Mouse (Mus musculus): ENCODE data around the gene Slc28a3.

The Slc28a3 gene

DNA sequence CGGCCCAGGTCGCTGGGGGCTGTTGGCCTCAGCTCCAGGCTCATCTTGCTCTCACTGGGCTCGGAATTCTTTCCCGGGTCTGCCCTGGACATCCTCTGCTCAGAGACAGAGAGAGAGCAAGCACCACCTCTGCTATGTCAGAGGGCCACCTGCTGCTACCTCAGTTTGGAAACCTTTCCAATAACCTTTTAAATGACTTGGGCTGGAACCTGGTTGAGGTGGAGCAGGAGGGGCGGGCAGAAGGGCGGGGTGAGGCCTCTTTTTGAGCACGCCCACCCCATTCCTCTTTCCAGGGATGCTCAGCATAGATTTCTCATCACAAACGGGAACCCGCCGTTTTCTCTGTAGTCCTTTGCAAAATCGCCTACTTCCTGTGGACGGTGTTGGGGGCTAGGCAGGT is at the start of gene Slc28a3:
Gene Slc28a3 (minus strand): TSS at position 162 of the 400 bp plus-strand sequence.
- no peak for DNase-seq (ENCODE audit: low read depth, low spot score)

DNA sequence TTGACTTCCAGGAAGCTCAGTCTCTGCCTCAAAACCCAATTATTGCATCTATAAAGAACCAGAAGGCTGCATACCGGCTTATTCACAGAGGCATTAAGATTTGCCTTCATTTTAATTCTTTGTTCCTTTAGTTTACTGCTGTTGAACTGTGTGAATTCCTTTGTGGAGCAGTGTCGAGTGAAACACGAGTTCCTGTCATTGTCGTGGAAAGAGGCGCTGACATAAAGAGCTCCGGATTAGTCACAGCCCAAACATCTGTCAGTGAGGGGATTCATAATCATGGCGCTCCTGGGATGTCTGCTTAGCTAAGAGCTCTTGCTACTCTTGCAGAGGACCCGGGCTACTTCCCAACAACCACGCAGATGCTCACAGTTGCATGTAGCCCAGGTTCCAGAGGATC is 47.3 kb upstream of the Slc28a3 start:
- DNase-seq (ENCODE audit: low read depth, low spot score): no peak

DNA sequence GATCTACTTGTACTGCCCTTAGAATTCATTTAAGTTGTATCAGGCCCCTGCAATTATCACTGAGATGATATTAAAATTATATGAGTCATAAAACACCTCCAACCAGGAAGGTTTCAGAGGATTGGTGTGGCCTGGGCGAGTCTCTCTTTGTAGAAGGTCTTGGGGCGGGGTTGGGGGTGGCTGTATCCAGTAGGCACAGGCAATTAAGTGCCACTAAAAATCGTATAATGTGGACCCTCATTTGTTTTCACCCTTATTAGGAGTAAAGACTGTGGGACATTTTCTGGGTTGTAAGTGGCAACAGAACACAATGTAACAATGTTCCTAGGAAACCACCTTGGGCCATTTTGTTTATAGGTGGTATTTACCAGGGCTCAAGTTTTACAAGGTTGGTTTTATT is 46.2 kb upstream of the Slc28a3 start:
- DNase-seq (ENCODE audit: low read depth, low spot score): no peak

DNA sequence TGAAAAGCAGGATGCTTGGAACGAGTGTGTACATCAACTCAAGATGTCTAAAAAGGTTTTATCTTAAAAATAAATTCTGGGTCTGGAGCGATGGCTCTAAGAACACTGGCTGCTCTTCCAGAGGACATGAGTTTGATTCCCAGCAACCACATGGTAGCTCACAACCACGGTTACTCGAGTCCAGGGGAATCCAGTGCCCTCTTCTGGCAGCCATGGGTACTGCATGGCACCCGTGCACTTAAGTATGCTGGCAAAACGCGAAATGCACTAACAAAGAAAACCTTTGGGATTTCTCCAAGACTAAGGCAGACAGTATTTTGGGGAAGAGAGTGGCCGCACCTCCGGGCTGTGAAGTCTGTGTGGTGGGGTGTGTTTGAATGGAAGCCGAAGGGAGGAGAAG is 44.9 kb upstream of the Slc28a3 start:
- DNase-seq (ENCODE audit: low read depth, low spot score): peak; percentile 3

- peak; percentile 44 for DNase-seq (ENCODE audit: low read depth, low spot score)
Observed at GRCm38 (mm10) chr13:58640330-58640729, 29.7 kb upstream of the Slc28a3 start.

DNA sequence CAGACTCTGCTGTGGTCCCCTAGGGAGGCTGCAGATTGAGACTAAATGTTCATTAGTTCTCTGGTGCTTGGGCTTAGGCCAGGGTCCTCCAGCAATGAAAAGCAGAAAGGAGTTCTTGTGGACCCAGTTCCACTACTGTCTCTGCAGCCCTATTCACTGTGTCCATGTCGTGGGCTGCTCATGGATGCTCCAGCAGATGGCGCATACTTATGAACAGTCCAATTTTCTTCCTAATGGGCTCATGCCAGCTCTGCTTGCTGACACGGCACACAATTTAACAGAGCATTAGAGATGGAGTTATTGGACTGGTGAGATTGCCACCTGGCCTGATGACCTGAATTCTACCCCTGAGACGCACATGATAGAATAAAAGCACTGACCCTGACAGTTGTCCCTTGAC is 28.3 kb upstream of the Slc28a3 start:
- DNase-seq (ENCODE audit: low read depth, low spot score): peak; percentile 3

DNA sequence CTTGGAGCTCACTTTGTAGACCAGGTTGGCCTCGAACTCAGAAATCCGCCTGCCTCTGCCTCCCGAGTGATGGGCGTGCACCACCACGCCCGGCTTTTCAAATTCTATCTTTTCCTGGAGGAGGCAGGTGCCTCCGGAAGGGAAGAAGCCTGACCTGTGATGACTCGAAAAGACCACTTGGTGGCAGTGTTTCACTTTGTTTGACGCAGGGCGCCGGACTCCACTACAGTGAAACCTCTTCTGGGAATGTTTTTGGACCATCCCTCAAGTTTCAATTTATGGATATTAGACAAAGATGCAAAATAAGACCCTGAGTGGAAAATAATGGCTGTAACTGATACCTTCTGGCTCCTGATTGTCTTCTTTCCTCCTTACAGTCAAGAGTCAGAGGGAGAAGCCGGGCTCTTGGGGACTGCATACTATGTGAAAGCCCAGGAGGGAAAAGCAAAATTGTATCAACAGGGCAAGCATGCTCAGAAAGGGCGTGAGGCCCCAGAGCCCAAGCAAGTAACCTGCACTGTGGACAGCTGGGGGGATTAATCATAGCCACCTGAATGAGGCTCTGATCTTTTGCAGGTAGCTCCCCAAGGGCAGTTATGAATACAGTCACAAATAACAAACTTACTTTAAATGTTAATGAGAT is 26.8 kb upstream of the Slc28a3 start:
- DNase-seq (ENCODE audit: low read depth, low spot score): peak; percentile 50

- no peak for DNase-seq (ENCODE audit: low read depth, low spot score)
Observed at GRCm38 (mm10) chr13:58633887-58634286, 23.2 kb upstream of the Slc28a3 start.

- DNase-seq (ENCODE audit: low read depth, low spot score): no peak
Observed at GRCm38 (mm10) chr13:58630756-58631155, 20.1 kb upstream of the Slc28a3 start.

DNA sequence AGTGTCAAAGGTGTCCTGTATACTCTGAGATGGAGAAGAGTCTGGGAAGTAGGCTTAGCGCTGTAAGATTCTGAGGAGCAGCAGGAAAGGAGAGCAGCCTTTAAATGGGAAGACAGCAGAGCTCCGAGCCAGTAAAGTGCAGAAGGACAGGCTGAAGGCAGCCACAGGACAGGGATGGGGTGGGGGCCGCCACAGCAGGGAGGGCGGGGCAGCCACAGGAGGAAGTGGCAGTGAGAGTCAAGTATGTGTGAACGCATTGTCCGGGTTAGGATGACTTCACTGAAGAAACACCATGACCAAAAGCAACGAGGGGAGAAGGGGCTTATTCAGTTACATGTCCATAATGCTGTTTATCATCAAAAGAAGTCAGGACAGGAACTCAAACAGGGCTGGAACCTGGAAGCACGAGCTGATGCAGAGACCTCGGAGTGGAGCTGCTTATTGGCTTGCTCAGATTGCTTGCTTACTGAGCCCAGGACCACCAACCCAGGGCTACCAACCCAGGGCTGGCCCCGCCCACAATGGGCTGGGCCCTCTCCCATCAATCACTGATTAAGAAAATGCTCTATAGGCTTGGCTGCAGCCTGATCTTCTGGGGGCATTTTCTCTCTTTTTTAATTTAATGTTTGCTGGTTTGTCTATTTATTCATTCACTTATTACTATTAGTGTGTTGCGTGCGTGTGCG is 18.8 kb upstream of the Slc28a3 start:
- no peak for DNase-seq (ENCODE audit: low read depth, low spot score)

DNA sequence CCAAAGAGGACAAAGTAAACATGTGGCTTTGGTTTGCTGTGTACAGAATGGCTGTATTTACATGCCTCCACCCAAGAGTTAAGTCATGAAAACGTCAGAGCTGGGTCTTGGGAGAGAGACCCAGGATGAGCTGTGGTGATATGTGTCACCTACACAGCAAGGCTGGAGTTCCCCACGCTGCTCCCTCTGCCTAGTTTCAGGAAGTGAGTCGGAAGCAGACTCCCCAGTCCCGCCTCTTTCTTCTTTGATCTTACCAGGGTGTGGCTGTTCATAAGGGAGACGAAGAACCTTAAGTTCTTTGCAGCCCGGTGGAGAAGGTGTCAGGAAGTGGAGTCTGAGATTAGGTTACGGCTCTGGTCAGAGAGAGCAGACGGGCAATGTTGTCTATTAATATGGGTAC is 12.0 kb upstream of the Slc28a3 start:
- DNase-seq (ENCODE audit: low read depth, low spot score): peak; percentile 3

DNA sequence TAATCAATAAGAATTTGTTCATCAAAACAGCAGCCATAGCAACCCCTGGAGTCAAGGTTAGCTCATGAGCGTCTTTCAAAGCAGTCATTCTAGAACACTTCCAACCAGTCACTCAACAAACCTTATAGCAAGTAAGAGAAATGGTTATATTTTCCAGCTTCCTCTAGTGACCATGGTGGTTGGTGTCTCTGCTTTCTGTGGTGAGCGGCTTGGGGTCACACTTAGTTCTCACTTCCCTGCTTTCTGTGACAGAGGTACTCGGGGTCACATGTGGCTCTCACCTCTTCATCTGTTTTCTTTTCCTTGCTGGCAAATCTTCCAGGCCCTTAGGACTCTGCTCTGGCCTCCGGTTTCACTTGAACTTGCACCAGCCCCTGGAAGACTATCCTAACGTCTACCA is 8.6 kb upstream of the Slc28a3 start:
- DNase-seq (ENCODE audit: low read depth, low spot score): no peak

- DNase-seq (ENCODE audit: low read depth, low spot score): no peak
Observed at GRCm38 (mm10) chr13:58610059-58610458, 618 bp downstream of the Slc28a3 start.

GRCm38 (mm10) chr13:58601201-58601855 is 9.3 kb downstream of the Slc28a3 start:
- no peak for DNase-seq (ENCODE audit: low read depth, low spot score)

- no peak for DNase-seq (ENCODE audit: low read depth, low spot score)
Observed at GRCm38 (mm10) chr13:58598578-58598977, 12.1 kb downstream of the Slc28a3 start.

DNA sequence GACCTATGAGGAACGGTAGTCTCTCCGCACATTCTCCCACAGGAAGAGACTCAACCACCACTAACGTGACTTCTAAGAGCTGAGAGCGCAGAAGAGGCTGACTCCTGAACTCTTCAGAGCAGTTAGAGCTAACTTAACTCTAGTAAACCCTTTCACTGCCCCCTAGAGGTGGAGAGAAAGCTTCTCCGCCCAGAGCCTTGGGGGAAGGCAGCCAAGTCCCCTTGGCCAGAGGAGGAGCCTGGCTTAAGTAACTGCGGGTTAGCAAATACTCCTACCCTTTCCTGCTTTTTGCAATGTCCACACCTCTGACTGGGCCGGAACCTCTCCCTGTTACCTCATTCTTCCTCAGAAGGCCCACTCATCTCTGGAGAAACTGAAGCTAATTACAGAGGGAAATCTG is 17.5 kb downstream of the Slc28a3 start:
- DNase-seq (ENCODE audit: low read depth, low spot score): peak; percentile 3

DNA sequence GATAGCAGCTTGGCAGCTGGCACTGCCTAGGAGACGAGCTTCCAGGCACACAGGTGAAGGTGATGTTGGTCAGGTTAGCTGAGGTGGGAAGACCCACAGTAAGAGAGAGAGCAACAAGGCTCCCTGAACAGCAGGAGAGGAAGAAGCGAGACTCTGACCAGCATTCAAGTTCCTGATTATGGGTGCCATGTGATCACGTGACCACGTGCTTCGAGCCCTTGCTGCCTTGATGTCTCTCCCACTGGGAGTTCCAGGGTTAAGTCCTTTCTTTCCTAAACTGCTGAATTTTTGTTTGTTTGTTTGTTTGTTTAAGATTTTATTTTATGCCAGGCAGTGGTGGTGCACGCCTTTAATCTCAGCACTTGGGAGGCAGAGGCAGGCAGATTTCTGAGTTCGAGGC is 18.8 kb downstream of the Slc28a3 start:
- DNase-seq (ENCODE audit: low read depth, low spot score): no peak

- DNase-seq (ENCODE audit: low read depth, low spot score): peak; percentile 31
Observed at GRCm38 (mm10) chr13:58590630-58591029, 20.0 kb downstream of the Slc28a3 start.

GRCm38 (mm10) chr13:58589517-58589858 is 21.2 kb downstream of the Slc28a3 start:
- DNase-seq (ENCODE audit: low read depth, low spot score): peak; percentile 62

DNA sequence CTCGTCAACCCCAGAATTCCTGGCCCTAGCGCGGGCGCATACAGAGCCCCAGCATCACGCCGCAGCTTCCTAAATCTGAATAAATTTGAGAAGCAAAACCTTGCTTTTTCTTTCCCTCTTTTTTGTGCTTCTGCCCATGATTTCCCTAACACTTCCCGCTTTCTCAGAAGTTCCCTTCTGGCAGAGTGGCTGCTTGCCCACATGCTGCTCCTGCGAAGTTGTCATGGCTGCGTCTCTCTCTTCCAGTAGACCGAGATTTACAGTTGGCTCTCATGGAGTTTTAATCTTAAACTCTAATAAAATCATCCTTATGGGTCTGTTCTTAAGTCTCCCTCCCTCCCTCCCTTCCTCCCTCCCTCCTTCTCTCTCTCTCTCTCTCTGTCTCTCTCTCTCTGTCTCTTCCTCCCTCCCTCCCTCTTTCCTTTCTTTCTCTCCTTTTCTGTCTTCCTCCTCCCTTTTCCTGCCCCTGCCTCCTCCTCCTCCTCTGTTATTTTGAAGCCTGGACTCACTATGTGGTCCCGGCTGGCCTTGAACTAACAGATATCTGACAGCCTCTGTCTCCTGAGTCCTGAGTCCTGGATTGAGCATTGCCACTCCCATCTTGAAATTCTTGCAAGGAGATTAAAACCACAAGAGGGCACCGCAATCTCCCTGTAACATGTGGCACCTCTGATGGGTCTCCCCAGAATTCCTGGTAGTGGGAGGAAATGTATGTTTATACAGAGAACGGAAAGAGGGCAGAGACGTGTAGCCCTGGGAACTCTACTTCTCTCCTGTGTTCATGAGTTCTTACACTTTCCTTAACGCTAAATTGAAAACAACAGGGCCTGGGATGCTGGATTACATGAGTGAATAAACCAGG is 21.8 kb downstream of the Slc28a3 start:
- DNase-seq (ENCODE audit: low read depth, low spot score): peak; percentile 1

GRCm38 (mm10) chr13:58587962-58588361 is 22.7 kb downstream of the Slc28a3 start:
- no peak for DNase-seq (ENCODE audit: low read depth, low spot score)

DNA sequence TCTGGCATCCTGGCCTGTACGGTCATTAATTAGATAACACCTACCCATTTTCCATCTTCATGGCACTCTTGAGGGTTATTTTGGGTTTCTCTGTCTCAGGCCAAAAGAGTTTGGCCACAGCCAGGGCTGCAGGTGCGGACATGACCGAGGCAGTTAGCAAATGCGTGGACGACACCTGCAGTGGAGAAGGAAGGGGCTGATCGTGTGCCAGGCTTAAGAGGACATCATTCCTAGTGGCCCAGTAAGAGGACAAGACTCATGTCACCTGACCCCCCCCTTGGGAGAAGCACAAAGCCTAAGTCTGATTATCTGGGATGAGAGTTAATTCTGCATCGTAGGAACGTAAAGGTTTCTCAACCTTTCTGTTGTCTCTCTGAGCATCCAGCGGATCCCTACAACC is 44.5 kb downstream of the Slc28a3 start:
- no peak for DNase-seq (ENCODE audit: low read depth, low spot score)
